Comparison of ENCODE assay signal across 28 mouse cellular contexts in the genomic region with DNA sequence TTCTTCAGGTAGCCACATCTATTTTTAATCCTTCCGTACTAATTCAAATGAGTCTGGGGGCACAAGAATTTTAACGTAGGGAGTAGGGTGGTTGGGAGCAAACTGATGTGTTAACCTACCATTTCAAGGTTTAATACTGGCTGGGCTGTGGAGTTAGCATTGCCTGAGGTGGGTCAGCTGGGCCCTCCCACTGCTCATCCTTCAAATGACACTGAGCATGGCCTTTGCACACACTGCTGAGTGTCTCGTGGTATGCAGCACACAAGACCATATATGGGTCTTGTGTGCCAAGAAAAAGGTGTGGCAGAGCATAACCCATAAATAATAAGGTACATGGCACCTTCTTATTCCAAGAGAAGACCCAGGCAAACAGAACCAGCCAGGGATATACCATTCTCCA. TPM values are rescaled to one million over a fixed set of nuclear protein-coding genes. Genes with fewer than 3 reads are reported as not detected.
"Had no signal": no experiment of that assay in that cellular context is flagged by ENCODE, and none has a peak within 500 bp of the region (broad histone marks: within the 10 kb centered on the region; RNA-seq: fewer than 3 reads in every experiment).

No protein-coding gene starts in this region.

- H3K9me3 ChIP-seq: embryonic facial prominence, embryonic 10.5 days; embryonic facial prominence, embryonic 12.5 days; embryonic facial prominence, embryonic 13.5 days; embryonic facial prominence, embryonic 15.5 days; forebrain, embryonic 10.5 days; forebrain, embryonic 12.5 days; forebrain, embryonic 13.5 days; forebrain, embryonic 15.5 days had no signal

- H3K9ac ChIP-seq: embryonic facial prominence, embryonic 12.5 days; embryonic facial prominence, embryonic 13.5 days; embryonic facial prominence, embryonic 15.5 days; forebrain, embryonic 12.5 days; forebrain, embryonic 13.5 days; forebrain, embryonic 15.5 days; forebrain, postnatal 0 days had no signal

- H3K4me2 ChIP-seq: embryonic facial prominence, embryonic 12.5 days; embryonic facial prominence, embryonic 13.5 days; embryonic facial prominence, embryonic 15.5 days; forebrain, embryonic 12.5 days; forebrain, embryonic 13.5 days; forebrain, embryonic 15.5 days had no signal

- H3K27ac ChIP-seq: embryonic facial prominence, embryonic 10.5 days; embryonic facial prominence, embryonic 12.5 days; embryonic facial prominence, embryonic 13.5 days; embryonic facial prominence, embryonic 15.5 days; forebrain, embryonic 10.5 days; forebrain, embryonic 12.5 days; forebrain, embryonic 13.5 days; forebrain, embryonic 15.5 days; gastrocnemius, adult 2 months; heart, adult 2 months had no signal

- H3K36me3 ChIP-seq: embryonic facial prominence, embryonic 10.5 days; embryonic facial prominence, embryonic 12.5 days; embryonic facial prominence, embryonic 13.5 days; embryonic facial prominence, embryonic 15.5 days; forebrain, embryonic 10.5 days; forebrain, embryonic 12.5 days; forebrain, embryonic 15.5 days had no signal

- ATAC-seq: forebrain, embryonic 13.5 days; forebrain, embryonic 14.5 days; forebrain, embryonic 15.5 days; forebrain, embryonic 16.5 days; forebrain, postnatal 0 days had no signal

- H3K27me3 ChIP-seq: embryonic facial prominence, embryonic 12.5 days; embryonic facial prominence, embryonic 13.5 days; embryonic facial prominence, embryonic 15.5 days; forebrain, embryonic 12.5 days; forebrain, embryonic 13.5 days; forebrain, embryonic 15.5 days had no signal

- DNase-seq: cerebellum, adult 9-10 months; cerebellum, adult 9-11 months; cerebellum, postnatal 10 days; cerebellum, postnatal 14 days; cerebellum, postnatal 25 days; cerebellum, postnatal 36 days; embryo, embryonic 11 days; forebrain, postnatal 0 days; gastrocnemius, adult 2 months; gastrocnemius, postnatal 10 days; gastrocnemius, postnatal 14 days; gastrocnemius, postnatal 25 days; gastrocnemius, postnatal 36 days; heart, adult 18-20 months; heart, adult 2 months had no signal

- H3K4me3 ChIP-seq: embryonic facial prominence, embryonic 10.5 days; embryonic facial prominence, embryonic 12.5 days; embryonic facial prominence, embryonic 13.5 days; embryonic facial prominence, embryonic 15.5 days; erythroblast, embryonic 14.5 days; forebrain, embryonic 10.5 days; forebrain, embryonic 12.5 days; forebrain, embryonic 13.5 days; forebrain, embryonic 15.5 days; gastrocnemius, adult 2 months; heart, adult 2 months had no signal

RNA-seq across cellular contexts. Expression of a gene that starts 6.7 kb away (rescaled TPM):
- total RNA-seq: common myeloid progenitor, adult 5-6 weeks; granulocyte monocyte progenitor cell, adult 5-6 weeks had no signal
- polyA plus RNA-seq: embryonic facial prominence, embryonic 13.5 days; erythroblast, embryonic 14.5 days had no signal
